Mouse (Mus musculus) heart, adult 11 months (tissue): ENCODE measurements around the gene Ubqln3.

Experiments
- DNase-seq: peaks from one replicate; pipeline ENCODE4 v3.0.0; 2022

Ubqln3 gene

GRCm38 (mm10) chr7:104143179-104143578 lies at the start of gene Ubqln3:
Ubqln3 (minus strand) TSS chr7:104143279.
- no peak for DNase-seq

- no peak for DNase-seq
Measured at GRCm38 (mm10) chr7:104191275-104191674, 48.2 kb upstream of the Ubqln3 start.

DNA sequence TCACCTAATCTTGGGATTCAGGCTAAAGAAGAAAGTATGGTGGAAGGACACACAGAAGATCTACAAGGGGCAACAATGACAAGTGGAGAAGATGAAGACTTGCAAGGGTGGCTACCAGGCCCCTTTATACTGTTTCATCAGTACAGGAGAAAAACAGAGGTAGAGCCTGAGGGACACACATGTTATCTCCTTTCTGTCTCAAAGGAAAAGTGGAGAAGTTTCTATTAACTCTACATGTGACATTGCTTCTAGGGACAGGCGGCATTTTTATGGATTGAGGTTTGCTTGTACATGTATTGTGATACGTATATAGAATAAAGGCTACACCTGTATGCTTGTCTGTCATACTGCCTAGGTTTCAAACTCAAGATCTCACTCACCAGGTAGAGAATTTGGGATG lies 40.2 kb upstream of the Ubqln3 start, which contains the start of gene Olfr648:
Gene Olfr648 (minus strand): TSS at position 101 of the 400 bp plus-strand sequence.
- no peak for DNase-seq

GRCm38 (mm10) chr7:104179074-104179473 lies 36.0 kb upstream of the Ubqln3 start:
- no peak for DNase-seq

DNA sequence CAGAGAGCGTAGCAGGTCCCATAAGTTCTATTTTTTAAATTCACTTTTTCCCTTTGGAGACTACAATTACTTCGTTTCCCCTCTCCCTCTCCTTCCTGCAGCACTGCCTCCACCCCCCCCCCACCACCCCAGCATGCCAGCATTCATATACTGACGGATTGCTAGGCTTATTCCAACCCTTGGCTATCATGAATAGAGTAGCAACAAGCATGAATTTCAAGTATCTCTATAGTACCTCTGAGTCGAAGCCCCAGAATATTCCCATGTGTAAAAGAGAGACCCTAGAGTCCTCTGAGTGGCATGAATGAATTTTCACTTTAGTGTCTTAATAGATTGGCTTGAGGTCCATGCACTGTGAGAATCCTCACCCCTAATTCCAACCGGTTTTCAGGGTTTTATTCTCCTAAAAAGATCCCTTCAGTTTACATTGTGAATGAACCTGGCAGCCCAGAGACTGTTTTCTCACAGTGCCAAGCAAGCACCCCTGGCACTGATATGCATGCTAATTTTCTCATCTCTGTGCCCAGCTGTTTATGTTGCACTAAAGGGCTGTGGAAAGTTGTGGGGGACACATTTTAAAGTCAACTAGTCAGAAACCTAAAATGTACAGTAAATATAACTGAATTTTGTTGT lies 35.5 kb upstream of the Ubqln3 start:
- DNase-seq: no peak

DNA sequence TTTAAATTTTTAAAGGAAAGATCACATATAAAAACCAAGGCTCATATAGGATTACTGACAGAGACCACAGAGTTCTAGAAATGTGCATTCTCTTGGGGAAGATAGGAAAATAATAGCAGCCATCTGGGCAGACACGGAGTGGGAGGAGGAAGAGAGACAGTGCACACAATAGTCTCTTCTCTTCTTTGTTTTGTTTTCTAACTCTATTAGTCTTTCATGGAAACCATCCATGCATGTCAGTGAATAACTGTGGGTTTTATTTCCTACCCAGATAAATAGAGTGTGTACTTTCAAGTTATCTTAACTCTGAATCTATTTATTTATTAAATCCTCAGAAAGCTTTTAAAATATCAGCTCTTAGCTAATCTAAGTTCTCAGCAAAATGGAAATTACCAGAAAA lies 32.0 kb upstream of the Ubqln3 start:
- DNase-seq: no peak

DNA sequence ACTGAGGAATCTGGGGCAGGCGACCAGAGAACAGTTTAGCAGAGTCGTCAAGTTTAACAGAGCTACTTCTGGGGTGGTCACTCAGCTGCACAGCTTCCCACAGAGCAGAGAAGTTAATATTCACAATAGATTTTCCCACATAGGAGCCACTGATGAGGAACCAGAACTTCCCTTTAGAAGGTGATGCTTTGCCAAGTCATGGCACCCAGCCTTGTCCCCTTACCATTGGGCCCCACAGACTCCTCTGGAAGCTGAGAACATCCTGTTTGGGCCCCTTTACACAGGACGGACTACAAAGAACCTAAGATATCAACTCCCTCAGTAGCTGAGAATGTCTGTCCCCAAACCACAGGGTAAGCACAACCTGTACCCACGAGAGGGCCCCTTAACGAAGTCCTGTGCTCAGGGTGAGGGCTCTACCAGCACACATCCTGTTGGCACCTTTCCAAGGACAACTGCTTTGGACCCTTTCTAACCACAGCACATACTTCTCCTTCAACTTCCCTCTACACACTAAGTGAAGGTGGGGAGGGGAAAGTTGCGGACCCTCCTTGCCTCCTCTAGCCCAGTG lies 26.6 kb upstream of the Ubqln3 start:
- no peak for DNase-seq

GRCm38 (mm10) chr7:104167105-104167504 lies 24.0 kb upstream of the Ubqln3 start:
- no peak for DNase-seq

DNA sequence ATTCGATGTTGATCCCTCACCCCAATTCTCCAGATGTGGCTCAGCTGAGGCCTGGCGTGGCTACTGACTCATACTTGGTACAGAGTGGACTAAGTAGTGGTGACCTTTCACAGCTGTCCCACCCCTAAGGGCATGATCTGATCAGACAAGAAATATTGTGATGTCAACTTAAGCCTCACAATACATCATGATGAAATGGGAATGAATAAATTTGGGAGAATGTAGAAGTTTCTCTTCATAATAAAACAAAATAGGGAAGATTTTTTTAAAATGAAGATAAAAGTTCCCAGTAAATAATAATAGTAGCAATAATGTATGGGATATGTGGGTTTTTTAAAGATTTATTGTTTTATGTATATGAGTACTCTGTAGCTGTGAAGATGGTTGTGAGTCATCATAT lies 7.4 kb upstream of the Ubqln3 start, which contains the start of gene Ubqlnl:
Gene Ubqlnl (minus strand): TSS at position 101 of the 400 bp plus-strand sequence.
- no peak for DNase-seq

DNA sequence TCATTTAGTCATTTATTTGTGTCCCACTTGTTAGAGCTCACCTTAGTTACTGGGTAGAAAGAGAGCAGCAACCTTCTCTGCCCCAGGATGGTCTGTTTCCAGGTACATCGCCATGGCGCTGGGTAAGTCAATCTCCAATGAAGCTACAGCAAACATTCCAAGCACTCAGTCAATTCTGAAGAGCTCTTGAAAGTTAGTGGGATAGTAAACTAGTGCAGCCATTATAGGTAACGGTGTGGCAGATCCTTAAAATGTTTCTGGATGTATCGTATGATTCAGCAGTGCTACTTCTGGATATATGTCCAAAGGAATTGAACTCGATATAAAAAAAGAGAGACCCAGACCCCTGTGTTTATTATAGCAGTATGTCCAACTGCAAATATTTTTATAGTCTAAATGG lies 5.8 kb downstream of the Ubqln3 start, which contains the start of gene Olfr643:
Gene Olfr643 (minus strand): TSS at position 101 of the 400 bp plus-strand sequence.
- DNase-seq: no peak

- DNase-seq: peak; percentile 84
Measured at GRCm38 (mm10) chr7:104129726-104130125, 13.4 kb downstream of the Ubqln3 start, which contains the start of gene Ubqln5. Ubqln5 (minus strand) TSS chr7:104129826.

DNA sequence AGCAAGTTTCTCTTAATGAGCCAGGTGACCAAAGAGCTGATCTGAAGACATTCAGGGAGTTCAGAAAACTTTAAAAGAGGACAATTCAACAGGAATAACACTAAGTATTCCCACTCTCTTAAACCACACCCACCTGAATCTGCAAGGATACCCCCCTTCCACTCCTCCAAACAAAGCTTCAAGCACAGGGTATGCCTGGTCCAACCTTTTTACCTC lies 38.4 kb downstream of the Ubqln3 start, which contains the start of gene Olfr646:
Gene Olfr646 (plus strand): TSS at position 117 of the 216 bp plus-strand sequence.
- no peak for DNase-seq

GRCm38 (mm10) chr7:104103913-104104756 lies 38.9 kb downstream of the Ubqln3 start:
- no peak for DNase-seq
